Mouse (Mus musculus) heart, adult 2 months (tissue): ENCODE results near the gene Laptm5. TPM values are rescaled to one million over a fixed set of nuclear protein-coding genes. Genes with fewer than 3 reads are reported as not detected.

Experiments
- DNase-seq, 2 experiments: peaks; one replicate each; pipeline ENCODE4 v3.0.0; 2021
- H3K27ac ChIP-seq: fragments of 200-600 bp; 2 replicates; pipeline ENCODE4 v1.8.1; 2022
- H3K27me3 ChIP-seq: fragments of 200-500 bp; 2 replicates; pipeline ENCODE4 v1.6.1; 2012; ENCODE audit warnings: mild to moderate bottlenecking, low read length, inconsistent platforms, mixed read lengths; ENCODE audit not compliant: control insufficient read depth, insufficient read depth
- H3K36me3 ChIP-seq: fragments of 200-500 bp; 2 replicates; pipeline ENCODE4 v1.6.1; 2012; ENCODE audit warnings: low read length, inconsistent platforms; ENCODE audit not compliant: control insufficient read depth, insufficient read depth
- H3K4me1 ChIP-seq: fragments of 200-500 bp; 2 replicates; pipeline ENCODE4 v1.6.1; 2011; ENCODE audit warnings: low read length; ENCODE audit not compliant: control insufficient read depth, insufficient read depth
- H3K4me3 ChIP-seq: fragments of 200-600 bp; 2 replicates; pipeline ENCODE4 v1.8.1; 2022
- H3K79me2 ChIP-seq: fragments of 200-500 bp; replicated peaks from 2 replicates; pipeline ENCODE4 v1.6.1; 2012; ENCODE audit warnings: mild to moderate bottlenecking, inconsistent platforms, low read length, moderate library complexity, mixed read lengths; ENCODE audit not compliant: control insufficient read depth, insufficient read depth
- H3K9ac ChIP-seq: fragments of 200-500 bp; 2 replicates; pipeline ENCODE4 v1.6.1; 2012; ENCODE audit warnings: low read depth, mild to moderate bottlenecking, control low read depth, inconsistent platforms, low read length, mixed read lengths
- CTCF ChIP-seq: fragments of 200-600 bp; IDR thresholded peaks from 2 replicates; pipeline ENCODE4 v1.8.1; 2022; ENCODE audit warnings: antibody characterized with exemption, mild to moderate bottlenecking, moderate library complexity
- EP300 ChIP-seq: fragments of 200-500 bp; IDR thresholded peaks from 2 replicates; pipeline ENCODE4 v1.6.1; 2011; ENCODE audit warnings: low read depth, low read length, control low read depth; ENCODE audit not compliant: insufficient read depth
- POLR2A ChIP-seq: fragments of 200-500 bp; IDR thresholded peaks from 2 replicates; pipeline ENCODE4 v1.6.1; 2011; ENCODE audit warnings: mild to moderate bottlenecking, low read depth, low read length, control low read depth; ENCODE audit not compliant: insufficient read depth
- WGBS: fragments of 180-500 bp; shearing (Covaris S2); methylation state at CpG from one replicate; pipeline ENCODE4 v1.1.7; 2018; 5-methylcytosine and 5-hydroxymethylcytosine counted together
- intact Hi-C: fragments of 180-260 bp; cut with DNase I; formaldehyde crosslinking; loops from one replicate; pipeline ENCODE4 v1.15.1; 2025
- polyA plus RNA-seq: library from polyadenylated mRNA; depleted of rRNA; stranded (reverse); fragments of >200 nt; gene quantifications from 2 replicates; pipeline ENCODE4 v1.2.3, GENCODE M21; 2012
- total RNA-seq, 2 experiments: library from RNA; stranded (reverse); gene quantifications; 2 replicates each; pipeline ENCODE4 v1.2.3; 2021

Gene Laptm5
- total and polyA plus RNA-seq, 3 experiments, result 15.5 to 59.4 (median 22.8) TPM

- no peak for DNase-seq
- Histone ChIP-seq H3K9ac (no peak overlapping the region), H3K36me3 (no peaks in the 10 kb centered on the region), H3K27me3 (no peaks in the 10 kb centered on the region), H3K27ac (no peak overlapping the region), H3K4me3 (no peak overlapping the region), H3K4me1 (0 out of 2 replicates have a peak, but pooled peaks cover 2% of the 10 kb centered on the region), H3K79me2 (no peaks in the 10 kb centered on the region)
- 12% methylated on average over 15 of the region's 15 CpGs for WGBS
- no peak for TF ChIP-seq EP300
- TF ChIP-seq CTCF, result no peak
- intact Hi-C loops, result no loop called here
Observed at GRCm38 (mm10) chr4:130882762-130883161, 30.2 kb upstream of the Laptm5 start.

- Histone ChIP-seq H3K27ac (no peak overlapping the region), H3K27me3 (no peaks in the 10 kb centered on the region), H3K4me1 (0 out of 2 replicates have a peak, but pooled peaks cover 2% of the 10 kb centered on the region), H3K9ac (no peak overlapping the region), H3K4me3 (no peak overlapping the region), H3K36me3 (no peaks in the 10 kb centered on the region), H3K79me2 (no peaks in the 10 kb centered on the region)
- WGBS, result 41% methylated on average over 13 of the region's 13 CpGs
- TF ChIP-seq POLR2A (no peak), CTCF (no peak), EP300 (no peak)
- no peak for DNase-seq
- intact Hi-C loops, result no loop called here
Observed at GRCm38 (mm10) chr4:130883820-130884533, 28.9 kb upstream of the Laptm5 start.

GRCm38 (mm10) chr4:130887148-130887745 is 25.7 kb upstream of the Laptm5 start:
- DNase-seq, result no peak
- H3K79me2 ChIP-seq, result no peaks in the 10 kb centered on the region
- H3K4me1 ChIP-seq, result 0 out of 2 replicates have a peak, but pooled peaks cover 2% of the 10 kb centered on the region
- H3K9ac ChIP-seq, result no peak overlapping the region
- TF ChIP-seq EP300 (no peak), CTCF (no peak), POLR2A (no peak)
- H3K36me3 ChIP-seq, result no peaks in the 10 kb centered on the region
- WGBS, result 85% methylated on average over 11 of the region's 11 CpGs
- H3K4me3 ChIP-seq, result no peak overlapping the region
- no peaks in the 10 kb centered on the region for H3K27me3 ChIP-seq
- H3K27ac ChIP-seq, result no peak overlapping the region
- intact Hi-C loops, result no loop called here

GRCm38 (mm10) chr4:130889777-130890510 is 23.0 kb upstream of the Laptm5 start:
- TF ChIP-seq EP300 (no peak), POLR2A (no peak), CTCF (no peak)
- 51% methylated on average over 10 of the region's 11 CpGs for WGBS
- H3K36me3 ChIP-seq, result no peaks in the 10 kb centered on the region
- H3K79me2 ChIP-seq, result no peaks in the 10 kb centered on the region
- no peaks in the 10 kb centered on the region for H3K4me1 ChIP-seq
- DNase-seq, result no peak
- H3K4me3 ChIP-seq, result no peak overlapping the region
- intact Hi-C loops, result no loop called here
- H3K27ac ChIP-seq, result no peak overlapping the region
- H3K27me3 ChIP-seq, result no peaks in the 10 kb centered on the region
- H3K9ac ChIP-seq, result no peak overlapping the region

- TF ChIP-seq CTCF, result no peak
- no peak for TF ChIP-seq POLR2A
- no peak for TF ChIP-seq EP300
- Histone ChIP-seq H3K79me2 (no peaks in the 10 kb centered on the region), H3K27me3 (no peaks in the 10 kb centered on the region), H3K4me3 (no peak overlapping the region), H3K36me3 (no peaks in the 10 kb centered on the region), H3K27ac (no peak overlapping the region), H3K9ac (no peak overlapping the region), H3K4me1 (no peaks in the 10 kb centered on the region)
- intact Hi-C loops, result no loop called here
- DNase-seq, result no peak
Observed at GRCm38 (mm10) chr4:130890511-130890840, 22.4 kb upstream of the Laptm5 start.
